Mouse (Mus musculus): Measurements from ENCODE around the gene Bloc1s6. TPM values are rescaled to one million over a fixed set of nuclear protein-coding genes. Genes with fewer than 3 reads are reported as not detected.

Gene Bloc1s6
- total RNA-seq, 2 experiments from 2014 or later = 19.5 to 24.8 TPM

DNA sequence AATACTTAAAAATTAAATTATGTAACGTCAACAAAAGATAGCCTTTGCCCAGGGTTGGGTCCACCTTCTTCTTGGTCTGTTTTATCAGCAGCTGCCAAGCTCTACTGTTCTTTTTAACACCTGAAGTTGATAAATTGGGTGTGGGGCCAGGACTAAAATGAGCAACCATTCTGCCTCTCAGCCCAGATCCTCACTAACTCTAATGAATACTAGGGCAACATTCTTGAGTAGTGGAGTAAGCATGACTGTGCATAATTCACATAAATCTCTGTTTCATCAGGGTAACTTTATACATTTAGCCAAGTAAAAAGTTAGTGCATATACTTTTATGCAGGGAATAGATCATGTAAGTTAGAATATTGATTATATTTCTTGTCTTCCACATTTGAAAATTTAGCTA, 37.2 kb downstream of the Bloc1s6 start:
- no peak overlapping the region for H3K27ac ChIP-seq
- no peak overlapping the region for H3K4me3 ChIP-seq
- TF ChIP-seq CTCF (conservative IDR thresholded peaks at IDR 0.05) = no peak
- no peak for DNase-seq (ENCODE audit: low spot score in 2 of 2)

DNA sequence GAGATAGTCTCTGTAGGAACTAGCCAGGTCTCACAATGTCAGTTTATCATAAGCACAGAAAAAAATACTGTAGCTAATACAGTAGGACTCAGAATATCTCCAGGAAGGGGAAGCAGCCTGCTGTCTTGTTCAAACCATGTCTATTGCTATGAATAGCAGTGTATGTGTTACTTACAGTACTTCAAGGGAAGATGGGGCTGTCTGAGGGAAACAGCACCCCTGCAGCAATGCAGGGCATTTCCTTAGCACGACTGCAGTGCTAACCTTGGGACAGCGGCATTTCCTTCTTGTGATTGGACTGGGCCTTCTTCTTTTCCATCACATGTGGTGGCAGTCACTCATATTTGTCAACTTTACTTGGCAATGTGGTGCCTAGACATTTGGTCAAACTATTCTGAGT, 38.5 kb downstream of the Bloc1s6 start:
- no peak overlapping the region for H3K4me3 ChIP-seq
- no peak overlapping the region for H3K27ac ChIP-seq
- DNase-seq (ENCODE audit: low spot score in 2 of 2) = no peak
- TF ChIP-seq CTCF (conservative IDR thresholded peaks at IDR 0.05) = no peak

DNA sequence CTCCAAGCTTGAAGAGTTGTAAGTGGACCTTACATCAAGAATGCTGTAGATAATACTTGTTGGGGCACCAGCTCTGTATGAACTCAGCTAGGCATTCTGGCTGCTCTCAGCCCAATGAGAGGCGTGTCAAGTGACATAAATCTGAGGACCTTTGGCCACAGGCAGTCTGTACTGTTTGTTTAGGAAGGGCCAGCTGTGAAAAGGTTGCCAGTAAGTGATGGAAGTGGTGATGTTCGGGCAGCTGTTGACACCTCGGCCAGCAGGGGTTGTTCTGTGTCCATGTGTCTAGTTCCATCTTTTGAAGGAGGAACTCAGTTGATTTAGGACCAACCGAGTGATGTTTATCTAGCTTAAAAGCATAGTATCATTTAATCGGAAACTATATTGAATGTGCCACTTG, 41.7 kb downstream of the Bloc1s6 start:
- Histone ChIP-seq H3K4me3 (no peak overlapping the region), H3K27ac (no peak overlapping the region)
- DNase-seq (ENCODE audit: low spot score in 2 of 2) = no peak
- no peak for TF ChIP-seq CTCF (conservative IDR thresholded peaks at IDR 0.05)

DNA sequence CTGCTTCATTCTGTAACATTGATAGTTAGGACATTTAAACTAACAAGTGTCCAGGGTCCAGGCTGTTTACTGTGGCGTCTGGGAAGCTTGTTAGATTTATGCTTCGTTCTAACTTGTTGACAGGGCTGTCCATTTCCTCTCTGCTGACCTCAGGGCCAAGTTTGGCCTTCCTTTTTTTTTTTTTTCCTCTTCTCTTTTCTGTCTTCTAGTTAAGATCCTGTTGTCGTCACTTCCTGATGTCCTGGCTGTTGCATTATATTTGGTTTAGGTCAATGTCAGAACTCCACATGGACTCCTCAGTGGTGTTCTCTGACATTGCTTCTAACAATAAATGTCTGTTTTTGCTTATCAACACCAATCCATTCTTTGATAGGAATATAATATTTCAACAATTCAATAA, 42.1 kb downstream of the Bloc1s6 start:
- H3K27ac ChIP-seq = no peak overlapping the region
- DNase-seq (ENCODE audit: low spot score in 2 of 2) = no peak
- no peak for TF ChIP-seq CTCF (conservative IDR thresholded peaks at IDR 0.05)
- H3K4me3 ChIP-seq = no peak overlapping the region

DNA sequence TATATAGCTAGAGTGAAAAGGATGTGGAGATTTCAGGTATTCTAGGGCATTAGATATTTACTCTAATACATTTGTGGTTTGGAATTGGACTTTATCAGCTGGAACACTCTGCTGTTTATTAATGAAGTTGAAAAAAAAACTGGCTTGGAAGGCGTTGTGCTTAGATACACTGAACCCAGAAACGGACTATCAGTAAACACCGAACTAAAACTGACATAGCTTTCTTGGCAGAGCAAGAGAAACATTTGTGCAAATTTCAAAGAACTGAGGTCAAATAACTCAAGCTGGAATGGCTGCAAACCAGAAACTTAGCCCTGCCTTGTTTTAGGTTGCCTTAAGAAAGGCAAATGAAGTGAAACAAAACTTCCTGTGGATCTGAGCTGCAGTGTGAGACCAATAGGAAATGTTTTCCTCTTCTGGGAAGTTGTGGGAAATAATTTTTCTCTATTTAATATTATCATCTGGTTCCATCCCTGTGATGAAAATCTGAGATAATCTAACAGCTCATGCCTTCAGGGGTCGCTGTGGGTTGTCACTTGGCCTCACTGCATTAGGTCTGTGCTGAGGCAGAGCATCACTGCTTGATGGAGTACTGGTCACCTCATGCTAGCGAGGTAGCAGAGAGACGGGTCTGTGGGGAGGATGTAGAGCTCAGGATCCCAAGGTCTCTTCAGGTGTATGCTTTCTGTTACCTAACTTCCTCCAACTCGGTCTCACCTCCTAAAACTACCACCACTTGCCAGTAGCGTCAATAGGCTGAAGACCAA, 43.5 kb downstream of the Bloc1s6 start:
- no peak for DNase-seq (ENCODE audit: low spot score in 2 of 2)
- Histone ChIP-seq H3K27ac (no peak overlapping the region), H3K4me3 (no peak overlapping the region)
- no peak for TF ChIP-seq CTCF (conservative IDR thresholded peaks at IDR 0.05)

DNA sequence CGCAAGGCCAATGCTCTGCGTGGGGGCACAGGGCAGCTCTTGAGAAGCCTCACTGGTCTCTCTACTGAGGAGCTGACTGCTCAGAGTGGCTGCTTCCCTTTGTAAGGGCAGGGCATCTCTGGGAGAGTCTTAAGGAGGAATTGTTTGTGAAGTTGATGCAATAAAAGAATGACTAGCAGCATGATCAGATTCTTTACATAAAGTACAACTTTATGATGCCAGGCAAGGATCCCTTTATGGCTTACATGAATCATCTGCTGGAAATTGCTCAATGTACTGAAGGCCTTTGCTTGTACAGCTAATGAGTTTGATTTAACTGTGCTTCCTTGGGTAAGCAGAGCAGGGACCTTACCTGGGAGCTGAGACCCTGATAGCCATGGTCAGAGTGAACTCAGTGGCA, 45.4 kb downstream of the Bloc1s6 start:
- no peak for TF ChIP-seq CTCF (conservative IDR thresholded peaks at IDR 0.05)
- no peak for DNase-seq (ENCODE audit: low spot score in 2 of 2)
- H3K27ac ChIP-seq = no peak overlapping the region
- H3K4me3 ChIP-seq = no peak overlapping the region

DNA sequence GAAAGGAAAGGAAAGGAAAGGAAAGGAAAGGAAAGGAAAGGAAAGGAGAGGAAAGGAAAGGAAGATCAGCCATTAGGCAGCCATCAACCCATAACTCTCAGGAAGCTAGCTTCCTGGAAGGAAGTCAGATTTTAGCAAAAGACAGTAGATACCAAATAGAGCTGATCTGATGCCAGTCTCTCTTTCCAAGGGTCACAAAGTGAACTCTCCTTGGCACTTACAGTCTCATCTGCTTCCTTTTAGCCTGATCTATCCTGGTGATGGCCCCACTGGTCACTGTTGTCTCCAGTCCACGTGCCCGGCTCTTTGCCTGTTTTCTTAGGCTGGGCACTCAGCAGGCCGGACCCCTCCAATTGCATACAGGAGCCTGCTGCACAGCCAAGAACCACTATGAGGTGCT, 46.4 kb downstream of the Bloc1s6 start:
- DNase-seq (ENCODE audit: low spot score in 2 of 2) = no peak
- Histone ChIP-seq H3K27ac (no peak overlapping the region), H3K4me3 (no peak overlapping the region)
- no peak for TF ChIP-seq CTCF (conservative IDR thresholded peaks at IDR 0.05)

DNA sequence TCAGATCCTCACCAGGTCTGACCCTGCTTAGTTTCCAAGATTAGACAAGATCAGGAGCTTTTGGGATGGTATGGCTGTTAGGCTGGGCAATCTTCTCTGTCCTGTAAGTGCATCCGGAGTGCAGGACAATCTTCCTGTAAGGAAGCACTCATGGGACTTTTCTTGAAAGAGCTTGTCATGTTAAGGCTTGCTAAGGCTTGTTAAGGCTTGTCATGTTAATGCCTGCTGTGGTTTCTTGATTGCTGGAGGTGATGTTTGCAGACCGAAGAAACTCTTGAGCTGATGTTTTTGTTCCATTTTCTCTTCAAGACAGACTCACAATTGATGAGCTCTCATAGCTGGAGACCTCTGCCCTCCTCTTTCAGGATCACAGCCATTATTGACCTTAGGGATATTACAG, 47.9 kb downstream of the Bloc1s6 start:
- H3K27ac ChIP-seq = no peak overlapping the region
- TF ChIP-seq CTCF (conservative IDR thresholded peaks at IDR 0.05) = no peak
- no peak for DNase-seq (ENCODE audit: low spot score in 2 of 2)
- no peak overlapping the region for H3K4me3 ChIP-seq

DNA sequence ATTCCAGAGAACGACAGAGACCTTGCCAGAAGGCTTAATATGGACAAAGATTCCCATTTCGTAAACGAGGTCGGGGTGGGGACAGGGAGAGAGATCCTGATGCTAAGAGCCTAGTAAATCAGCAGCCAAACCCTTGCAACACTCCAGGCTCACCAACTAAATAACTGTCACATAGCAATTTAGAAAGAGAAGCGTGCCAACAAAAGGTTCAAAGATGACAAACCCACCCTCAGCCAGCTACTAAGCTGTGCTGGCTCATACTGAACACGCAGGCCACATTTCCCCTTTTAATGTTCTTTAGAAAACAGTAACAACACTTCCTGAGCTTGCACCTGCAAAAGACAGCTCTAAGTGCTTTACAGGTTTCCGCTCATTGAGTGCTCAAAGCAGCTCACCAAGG, 51.0 kb downstream of the Bloc1s6 start:
- DNase-seq (ENCODE audit: low spot score in 2 of 2) = no peak

DNA sequence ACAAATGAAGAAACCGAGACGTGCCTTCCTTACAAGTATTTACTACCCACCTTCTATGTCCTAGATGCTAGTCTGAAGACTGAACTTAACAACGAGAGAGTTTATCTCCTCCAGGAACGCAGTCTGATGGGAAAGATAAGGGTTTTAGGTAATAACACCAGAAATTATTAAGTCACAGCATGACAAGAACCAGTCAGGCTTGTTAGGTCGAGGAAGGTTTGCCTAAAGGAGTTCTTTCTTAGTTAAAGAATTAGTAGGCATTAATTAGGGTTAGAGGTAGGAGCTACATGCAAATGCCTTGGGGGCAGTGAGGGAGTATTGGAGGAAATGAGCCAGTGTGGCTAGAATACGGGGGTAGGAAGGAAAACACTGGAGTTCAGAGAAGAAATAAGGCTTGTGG, 51.4 kb downstream of the Bloc1s6 start:
- DNase-seq (ENCODE audit: low spot score in 2 of 2) = no peak
- TF ChIP-seq CTCF (conservative IDR thresholded peaks at IDR 0.05) = no peak
- H3K4me3 ChIP-seq = no peak overlapping the region
- no peak overlapping the region for H3K27ac ChIP-seq

More for the DNA sequence above, 51.0 kb downstream of the Bloc1s6 start:
- H3K4me3 ChIP-seq = no peak overlapping the region
- TF ChIP-seq CTCF (conservative IDR thresholded peaks at IDR 0.05) = no peak
- H3K27ac ChIP-seq = no peak overlapping the region

Other genes starting within 250 kb of the Bloc1s6 start
- 10 to 100 TPM; 64.9 to 72.1 TPM for gene Gatm, start 127.2 kb upstream of the Bloc1s6 start, total RNA-seq (2021)
- gene AA467197, start 101.5 kb upstream of the Bloc1s6 start, total RNA-seq (2021) = 1 to 10 TPM in 1 of 2 experiments, not detected in 1; 1.1 TPM
- gene Slc30a4, start 35.8 kb upstream of the Bloc1s6 start, total RNA-seq (2021) = 10 to 100 TPM; 27.4 to 29.2 TPM
- gene Sqor, start 26.7 kb downstream of the Bloc1s6 start, total RNA-seq (2021) = 1 to 10 TPM; 4.3 to 5.5 TPM

Data from layer of hippocampus, adult 2 months (tissue).